Mouse (Mus musculus) lung, postnatal 25 days (tissue): ENCODE data around the gene Osbpl11.
A peak's percentile ranks its signal among the peaks of the same experiment; 100 is the strongest.
"Not testable (repeated sequence)": the region's sequence is repeated elsewhere in the genome, so short reads cannot be mapped to it uniquely, and the experiment has no call there.

Source experiments
- DNase-seq: peaks from one replicate; pipeline ENCODE4 v3.0.0; 2022; ENCODE audit warnings: low spot score

The Osbpl11 gene

GRCm38 (mm10) chr16:33178278-33179074 lies 6.4 kb upstream of the Osbpl11 start:
- DNase-seq = no peak

- not testable (repeated sequence) for DNase-seq
Measured at GRCm38 (mm10) chr16:33179222-33179621, 5.6 kb upstream of the Osbpl11 start.

- no peak for DNase-seq
Measured at GRCm38 (mm10) chr16:33179911-33180310, 5.0 kb upstream of the Osbpl11 start.

- DNase-seq = no peak
Measured at GRCm38 (mm10) chr16:33180793-33181192, 4.1 kb upstream of the Osbpl11 start.

GRCm38 (mm10) chr16:33185261-33186046 lies 583 bp downstream of the Osbpl11 start:
- DNase-seq = peak; percentile 22

- DNase-seq = peak; percentile 15
Measured at GRCm38 (mm10) chr16:33186134-33186533, 1.3 kb downstream of the Osbpl11 start.

- no peak for DNase-seq
Measured at GRCm38 (mm10) chr16:33188076-33188475, 3.2 kb downstream of the Osbpl11 start.

- DNase-seq = peak; percentile 60
Measured at GRCm38 (mm10) chr16:33191671-33192091, 6.8 kb downstream of the Osbpl11 start.

GRCm38 (mm10) chr16:33192280-33192679 lies 7.4 kb downstream of the Osbpl11 start:
- no peak for DNase-seq

GRCm38 (mm10) chr16:33193649-33194048 lies 8.8 kb downstream of the Osbpl11 start:
- peak; percentile 67 for DNase-seq

- DNase-seq = peak; percentile 26
Measured at GRCm38 (mm10) chr16:33195686-33196313, 10.9 kb downstream of the Osbpl11 start.

- DNase-seq = no peak
Measured at GRCm38 (mm10) chr16:33196578-33196977, 11.7 kb downstream of the Osbpl11 start.

- no peak for DNase-seq
Measured at GRCm38 (mm10) chr16:33200589-33200988, 15.7 kb downstream of the Osbpl11 start.

GRCm38 (mm10) chr16:33210812-33211211 lies 25.9 kb downstream of the Osbpl11 start:
- no peak for DNase-seq

GRCm38 (mm10) chr16:33216313-33217003 lies 31.6 kb downstream of the Osbpl11 start:
- DNase-seq = no peak

- not testable (repeated sequence) for DNase-seq
Measured at GRCm38 (mm10) chr16:33217553-33218085, 32.7 kb downstream of the Osbpl11 start.

- no peak for DNase-seq
Measured at GRCm38 (mm10) chr16:33222482-33222881, 37.6 kb downstream of the Osbpl11 start.

GRCm38 (mm10) chr16:33224381-33224780 lies 39.5 kb downstream of the Osbpl11 start:
- no peak for DNase-seq

- no peak for DNase-seq
Measured at GRCm38 (mm10) chr16:33234128-33234527, 49.3 kb downstream of the Osbpl11 start.

- peak; percentile 20 for DNase-seq
Measured at GRCm38 (mm10) chr16:33236151-33236550, 51.3 kb downstream of the Osbpl11 start.

- no peak for DNase-seq
Measured at GRCm38 (mm10) chr16:33239305-33239704, 54.4 kb downstream of the Osbpl11 start.

- no peak for DNase-seq
Measured at GRCm38 (mm10) chr16:33242046-33242445, 57.2 kb downstream of the Osbpl11 start.
